Mouse (Mus musculus): ENCODE results near the gene Gm5269. TPM values are rescaled to one million over a fixed set of nuclear protein-coding genes. Genes with fewer than 3 reads are reported as not detected.

Gene Gm5269
- not detected in 2 replicates for polyA plus RNA-seq (2015; fragmentation: Nextera tagmentation; extraction: Ambion mirVana)

DNA sequence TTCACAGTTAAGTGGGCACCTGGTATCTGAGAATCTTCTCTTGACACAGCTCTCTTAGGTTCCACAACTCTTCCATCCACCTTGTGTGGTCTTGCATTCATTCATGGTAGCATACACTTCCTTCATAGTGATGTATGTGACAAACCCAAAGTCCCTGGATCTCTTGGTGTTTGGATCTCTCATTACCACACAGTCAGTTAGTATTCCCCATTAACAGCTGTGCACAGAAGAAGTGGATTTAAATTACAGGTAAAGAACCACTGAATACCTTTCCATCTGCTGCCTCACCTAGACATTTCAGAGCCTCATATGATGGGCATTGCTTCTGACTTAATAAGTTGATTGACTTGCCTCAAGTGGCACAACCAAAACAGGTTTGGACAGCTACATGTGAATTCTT is at the start of gene Gm5269:
Gene Gm5269 (minus strand): TSS at position 101 of the 400 bp plus-strand sequence.
- no peak within 1 kb of the TSS for H3K4me2 ChIP-seq (ENCODE audit: low read depth, low read length)
- no peaks in the 10 kb centered on the region for H3K4me1 ChIP-seq (ENCODE audit: control insufficient read depth, insufficient read depth, low read length)
- no peak within 1 kb of the TSS for H3K4me3 ChIP-seq (ENCODE audit: low read length)
- no peaks in the 10 kb centered on the region for H3K27me3 ChIP-seq (replicated peaks; ENCODE audit: control insufficient read depth, insufficient read depth, low read length)
- no peaks in the 10 kb centered on the region for H3K9me3 ChIP-seq (ENCODE audit: control insufficient read depth, low read length)
- no peak for ATAC-seq
- H3K27ac ChIP-seq (ENCODE audit: low read length) = no peak within 1 kb of the TSS
- no peaks in the 10 kb centered on the region for H3K36me3 ChIP-seq (ENCODE audit: control insufficient read depth, insufficient read depth, low read length)
- H3K9ac ChIP-seq (ENCODE audit: low read depth, low read length) = no peak within 1 kb of the TSS

DNA sequence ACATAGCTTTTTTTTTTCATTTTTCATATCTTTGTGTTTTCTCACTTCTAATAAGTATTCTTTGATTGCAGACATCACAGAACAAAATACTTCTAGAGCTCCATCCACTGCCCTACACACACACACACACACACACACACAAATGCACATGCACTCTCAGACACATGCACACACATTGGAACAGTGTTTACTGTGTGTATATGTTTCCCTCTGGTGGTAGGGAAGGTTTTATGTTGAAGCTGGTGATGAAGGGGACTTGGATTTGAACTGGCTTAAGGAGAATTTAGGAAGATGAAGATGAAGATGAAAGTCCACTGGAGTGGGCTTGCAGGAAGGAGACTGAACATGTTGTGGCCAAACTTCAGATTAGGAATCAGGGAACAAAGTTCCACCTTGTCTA is 41.1 kb upstream of the Gm5269 start:
- no peak for ATAC-seq
- Histone ChIP-seq H3K27me3 (replicated peaks; ENCODE audit: control insufficient read depth, insufficient read depth, low read length) (no peaks in the 10 kb centered on the region), H3K36me3 (ENCODE audit: control insufficient read depth, insufficient read depth, low read length) (no peaks in the 10 kb centered on the region)

DNA sequence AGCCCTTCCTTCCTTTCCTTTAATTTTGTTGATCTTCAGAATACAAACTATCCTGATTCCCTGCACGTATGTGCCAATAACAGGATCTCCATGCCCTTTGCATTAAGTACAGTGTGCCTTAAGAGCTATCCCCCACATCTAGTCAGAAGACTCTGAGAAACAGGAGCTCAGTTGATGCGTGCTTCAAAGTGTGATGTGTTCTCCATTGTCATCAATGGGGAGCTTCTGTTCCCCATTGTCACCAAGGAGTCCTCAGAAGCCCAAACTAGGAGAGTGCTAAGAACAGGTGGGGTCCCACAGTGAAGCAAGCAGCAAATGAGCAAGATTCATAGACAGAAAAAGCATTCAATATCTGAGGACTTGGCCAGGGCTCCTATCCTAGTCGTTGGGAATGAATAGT is 36.8 kb upstream of the Gm5269 start:
- Histone ChIP-seq H3K27ac (ENCODE audit: low read length) (no peak overlapping the region), H3K9ac (ENCODE audit: low read depth, low read length) (no peak overlapping the region)

More for the DNA sequence above, 41.1 kb upstream of the Gm5269 start:
- no peak overlapping the region for H3K4me3 ChIP-seq (ENCODE audit: low read length)
- H3K4me1 ChIP-seq (ENCODE audit: control insufficient read depth, insufficient read depth, low read length) = peaks cover 3% of the 10 kb centered on the region
- H3K27ac ChIP-seq (ENCODE audit: low read length) = no peak overlapping the region
- no peak overlapping the region for H3K4me2 ChIP-seq (ENCODE audit: low read depth, low read length)
- H3K9ac ChIP-seq (ENCODE audit: low read depth, low read length) = no peak overlapping the region
- no peaks in the 10 kb centered on the region for H3K9me3 ChIP-seq (ENCODE audit: control insufficient read depth, low read length)

DNA sequence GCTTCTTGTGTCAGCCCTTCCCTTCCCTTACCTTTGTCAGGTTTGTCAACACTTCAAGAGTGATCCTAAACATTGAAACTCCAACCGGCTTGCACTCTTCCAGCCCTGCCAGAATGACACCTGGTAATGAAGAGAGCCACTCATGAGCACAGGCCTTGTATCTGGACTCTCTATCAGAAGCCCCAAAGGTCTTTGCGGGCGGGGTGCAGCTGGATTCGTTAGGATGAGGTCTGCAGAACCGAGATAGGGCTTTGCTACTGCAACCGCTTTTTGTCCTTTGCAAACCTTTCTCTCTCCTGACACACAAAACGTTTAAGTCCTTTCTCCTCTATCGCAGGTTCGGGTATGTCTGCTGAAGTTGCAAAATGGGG is 36.3 kb upstream of the Gm5269 start, which contains the start of gene Slc40a1:
Gene Slc40a1 (minus strand): TSS at position 131 of the 371 bp plus-strand sequence.
- H3K27me3 ChIP-seq (replicated peaks; ENCODE audit: control insufficient read depth, insufficient read depth, low read length) = no peaks in the 10 kb centered on the region
- H3K4me2 ChIP-seq (ENCODE audit: low read depth, low read length) = peak within 1 kb of the TSS; percentile 96
- H3K9ac ChIP-seq (ENCODE audit: low read depth, low read length) = peak within 1 kb of the TSS; percentile 63
- H3K4me3 ChIP-seq (ENCODE audit: low read length) = peak within 1 kb of the TSS; percentile 62
- H3K4me1 ChIP-seq (ENCODE audit: control insufficient read depth, insufficient read depth, low read length) = peaks cover 8% of the 10 kb centered on the region
- H3K27ac ChIP-seq (ENCODE audit: low read length) = peak within 1 kb of the TSS; percentile 85
- peak; percentile 41 for ATAC-seq
- H3K9me3 ChIP-seq (ENCODE audit: control insufficient read depth, low read length) = no peaks in the 10 kb centered on the region
- H3K36me3 ChIP-seq (ENCODE audit: control insufficient read depth, insufficient read depth, low read length) = no peaks in the 10 kb centered on the region
- WGBS = 31% methylated on average over 9 of the region's 9 CpGs

More for the DNA sequence above, 36.8 kb upstream of the Gm5269 start:
- Histone ChIP-seq H3K4me1 (ENCODE audit: control insufficient read depth, insufficient read depth, low read length) (peaks cover 8% of the 10 kb centered on the region), H3K9me3 (ENCODE audit: control insufficient read depth, low read length) (no peaks in the 10 kb centered on the region), H3K36me3 (ENCODE audit: control insufficient read depth, insufficient read depth, low read length) (no peaks in the 10 kb centered on the region), H3K4me3 (ENCODE audit: low read length) (no peak overlapping the region), H3K27me3 (replicated peaks; ENCODE audit: control insufficient read depth, insufficient read depth, low read length) (no peaks in the 10 kb centered on the region), H3K4me2 (ENCODE audit: low read depth, low read length) (no peak overlapping the region)
- ATAC-seq = no peak
- whole genome bisulfite sequencing = 58% methylated on average over 3 of the region's 3 CpGs

DNA sequence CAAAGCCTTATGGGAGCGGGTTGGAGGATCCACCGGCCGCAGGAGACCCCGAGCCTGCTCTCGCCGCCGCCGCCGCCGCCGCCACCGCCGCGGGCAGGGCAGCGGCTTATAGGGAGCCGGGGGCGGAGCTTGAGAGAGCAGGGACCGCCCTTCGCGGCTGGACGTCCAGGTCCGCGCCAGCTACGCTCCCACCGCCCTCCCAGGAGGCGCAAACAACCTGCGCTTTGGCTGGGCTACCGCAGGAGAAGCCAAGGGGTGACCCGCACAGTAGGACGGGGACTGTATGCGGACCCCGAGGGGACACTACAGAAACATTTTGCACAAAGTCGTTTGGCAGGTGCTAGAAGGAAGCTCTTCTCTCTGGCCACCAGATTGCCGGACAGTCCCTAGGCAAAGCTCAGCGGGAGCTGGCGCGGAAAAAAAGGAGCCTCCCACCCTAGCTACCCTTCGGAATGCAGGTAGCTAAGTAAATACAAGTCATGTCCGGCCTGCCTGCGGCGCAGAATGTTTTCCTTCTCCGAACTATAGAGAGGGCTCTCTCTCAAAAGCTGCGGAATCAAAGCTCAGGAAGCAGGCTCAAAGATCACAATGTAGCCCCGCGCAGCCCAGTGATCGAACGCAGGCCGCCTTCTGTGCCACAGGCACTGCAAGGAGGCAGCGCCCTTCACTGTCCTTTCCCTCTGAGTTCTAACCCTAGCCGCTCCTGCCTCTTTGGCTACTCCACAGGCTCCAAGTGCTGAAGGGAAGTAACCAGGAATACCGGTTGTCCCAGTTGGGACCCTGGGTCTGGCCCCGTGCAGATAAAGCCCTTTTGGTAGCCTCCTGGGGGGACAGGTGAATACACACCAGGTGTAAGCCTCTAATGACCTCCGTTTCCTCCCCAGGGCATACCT is 35.7 kb upstream of the Gm5269 start:
- ATAC-seq = peak; percentile 94
- H3K27me3 ChIP-seq (replicated peaks; ENCODE audit: control insufficient read depth, insufficient read depth, low read length) = no peaks in the 10 kb centered on the region
- peak overlapping the region; percentile 96 for H3K4me2 ChIP-seq (ENCODE audit: low read depth, low read length)
- peaks cover 12% of the 10 kb centered on the region for H3K4me1 ChIP-seq (ENCODE audit: control insufficient read depth, insufficient read depth, low read length)
- peak overlapping the region; percentile 62 for H3K4me3 ChIP-seq (ENCODE audit: low read length)
- H3K9ac ChIP-seq (ENCODE audit: low read depth, low read length) = peak overlapping the region; percentile 63
- no peaks in the 10 kb centered on the region for H3K36me3 ChIP-seq (ENCODE audit: control insufficient read depth, insufficient read depth, low read length)
- WGBS = under 1% methylated on average over 53 of the region's 53 CpGs
- H3K9me3 ChIP-seq (ENCODE audit: control insufficient read depth, low read length) = no peaks in the 10 kb centered on the region
- H3K27ac ChIP-seq (ENCODE audit: low read length) = peak overlapping the region; percentile 85

DNA sequence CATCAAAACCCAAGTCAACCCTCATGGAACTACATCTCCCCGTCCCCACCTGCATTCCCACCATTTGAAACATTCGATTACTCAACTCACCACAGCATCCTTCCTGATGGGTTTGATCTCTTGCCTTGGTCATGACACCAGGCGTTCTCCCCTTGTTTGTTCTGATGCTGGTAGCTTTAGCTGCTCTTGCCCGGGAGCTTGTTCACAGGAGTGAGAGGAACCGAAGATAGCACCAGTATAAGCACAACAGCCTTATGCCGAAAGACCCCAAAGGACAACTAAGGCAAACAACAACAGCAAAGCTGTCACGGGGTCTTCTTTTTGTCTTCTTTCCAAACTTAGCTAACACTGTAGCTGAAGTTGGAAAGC is 35.0 kb upstream of the Gm5269 start:
- Histone ChIP-seq H3K4me1 (ENCODE audit: control insufficient read depth, insufficient read depth, low read length) (peaks cover 13% of the 10 kb centered on the region), H3K4me3 (ENCODE audit: low read length) (peak overlapping the region; percentile 62), H3K9ac (ENCODE audit: low read depth, low read length) (peak overlapping the region; percentile 63), H3K36me3 (ENCODE audit: control insufficient read depth, insufficient read depth, low read length) (no peaks in the 10 kb centered on the region), H3K27ac (ENCODE audit: low read length) (peak overlapping the region; percentile 25; the same call in 1 of the 2 replicates), H3K9me3 (ENCODE audit: control insufficient read depth, low read length) (no peaks in the 10 kb centered on the region), H3K4me2 (ENCODE audit: low read depth, low read length) (peak overlapping the region; percentile 96), H3K27me3 (replicated peaks; ENCODE audit: control insufficient read depth, insufficient read depth, low read length) (no peaks in the 10 kb centered on the region)
- WGBS = 5% methylated on average over 7 of the region's 7 CpGs
- peak; percentile 21 for ATAC-seq

DNA sequence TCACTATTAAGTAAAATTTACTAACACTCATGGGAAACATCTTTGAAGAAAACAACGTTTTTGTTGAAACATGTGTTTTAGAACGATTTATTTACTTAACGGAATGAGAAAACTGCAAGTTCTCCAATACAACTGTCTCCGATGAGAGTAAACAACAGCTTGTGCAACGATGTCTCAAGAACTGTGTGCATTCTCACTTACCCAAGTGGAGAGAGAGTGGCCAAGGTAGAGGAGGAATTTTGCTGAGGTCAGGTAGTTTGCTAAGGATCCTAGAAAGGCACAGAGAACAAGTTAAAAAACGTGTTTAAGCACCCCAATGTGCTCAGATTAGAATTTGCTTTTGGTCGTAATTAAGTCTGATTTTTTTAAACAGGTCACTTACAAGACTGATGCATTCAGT is 34.4 kb upstream of the Gm5269 start:
- H3K4me2 ChIP-seq (ENCODE audit: low read depth, low read length) = peak overlapping the region; percentile 96
- no peak overlapping the region for H3K9ac ChIP-seq (ENCODE audit: low read depth, low read length)
- ATAC-seq = no peak
- H3K27me3 ChIP-seq (replicated peaks; ENCODE audit: control insufficient read depth, insufficient read depth, low read length) = no peaks in the 10 kb centered on the region
- no peak overlapping the region for H3K27ac ChIP-seq (ENCODE audit: low read length)
- 36% methylated on average over 7 of the region's 7 CpGs for WGBS
- H3K9me3 ChIP-seq (ENCODE audit: control insufficient read depth, low read length) = no peaks in the 10 kb centered on the region
- peak overlapping the region; percentile 62 for H3K4me3 ChIP-seq (ENCODE audit: low read length)
- H3K4me1 ChIP-seq (ENCODE audit: control insufficient read depth, insufficient read depth, low read length) = peaks cover 13% of the 10 kb centered on the region
- H3K36me3 ChIP-seq (ENCODE audit: control insufficient read depth, insufficient read depth, low read length) = 0 out of 2 replicates have a peak, but pooled peaks cover 3% of the 10 kb centered on the region

DNA sequence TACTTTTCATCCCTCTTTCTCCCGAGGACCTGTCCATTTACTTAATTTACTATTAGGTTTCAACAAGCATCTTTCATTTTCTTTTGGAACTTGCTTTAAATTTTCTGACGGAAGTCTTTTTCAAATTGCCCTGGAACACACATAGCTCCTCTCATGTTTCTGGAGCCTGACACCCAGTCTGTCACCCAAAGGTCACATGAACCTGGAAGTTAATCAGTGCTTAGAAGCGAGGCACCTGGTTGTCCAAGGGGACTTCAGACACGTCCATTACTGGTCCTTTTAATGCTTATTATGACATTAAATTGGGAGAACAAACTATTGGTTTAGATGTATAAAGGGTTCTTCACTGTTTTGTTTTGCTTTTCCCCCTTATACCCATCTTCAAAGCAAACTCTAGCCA is 33.2 kb upstream of the Gm5269 start:
- H3K27me3 ChIP-seq (replicated peaks; ENCODE audit: control insufficient read depth, insufficient read depth, low read length) = no peaks in the 10 kb centered on the region
- no peak for ATAC-seq
- H3K9me3 ChIP-seq (ENCODE audit: control insufficient read depth, low read length) = no peaks in the 10 kb centered on the region
- no peak overlapping the region for H3K27ac ChIP-seq (ENCODE audit: low read length)
- H3K4me3 ChIP-seq (ENCODE audit: low read length) = peak overlapping the region; percentile 30
- H3K9ac ChIP-seq (ENCODE audit: low read depth, low read length) = no peak overlapping the region
- peak overlapping the region; percentile 96 for H3K4me2 ChIP-seq (ENCODE audit: low read depth, low read length)
- peaks cover 13% of the 10 kb centered on the region for H3K4me1 ChIP-seq (ENCODE audit: control insufficient read depth, insufficient read depth, low read length)
- WGBS = 53% methylated on average over 4 of the region's 4 CpGs
- 0 out of 2 replicates have a peak, but pooled peaks cover 3% of the 10 kb centered on the region for H3K36me3 ChIP-seq (ENCODE audit: control insufficient read depth, insufficient read depth, low read length)

DNA sequence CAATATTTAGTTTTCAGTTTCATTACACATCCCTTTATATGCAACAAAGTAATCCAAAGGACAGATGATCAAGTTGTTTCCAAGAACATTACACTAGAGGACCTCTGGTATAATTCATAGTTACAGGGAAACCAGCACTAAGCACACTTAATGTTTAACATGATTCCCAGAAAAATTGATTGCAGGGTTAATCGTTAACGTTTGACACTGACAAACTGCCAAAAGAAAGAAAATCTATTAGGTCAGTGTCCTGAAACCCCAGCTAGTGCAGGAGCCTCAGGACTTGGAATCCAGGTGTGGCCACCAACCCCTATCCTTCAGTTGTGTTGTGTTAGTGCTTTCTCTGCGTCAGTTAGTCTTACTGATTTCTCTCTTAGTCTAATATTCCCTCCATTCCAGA is 30.6 kb upstream of the Gm5269 start:
- H3K4me1 ChIP-seq (ENCODE audit: control insufficient read depth, insufficient read depth, low read length) = peaks cover 7% of the 10 kb centered on the region
- no peak overlapping the region for H3K4me3 ChIP-seq (ENCODE audit: low read length)
- WGBS = 57% methylated on average over 3 of the region's 3 CpGs
- ATAC-seq = peak; percentile 63
- H3K9me3 ChIP-seq (ENCODE audit: control insufficient read depth, low read length) = no peaks in the 10 kb centered on the region
- peak overlapping the region; percentile 86 for H3K27ac ChIP-seq (ENCODE audit: low read length)
- no peaks in the 10 kb centered on the region for H3K27me3 ChIP-seq (replicated peaks; ENCODE audit: control insufficient read depth, insufficient read depth, low read length)
- no peak overlapping the region for H3K4me2 ChIP-seq (ENCODE audit: low read depth, low read length)
- H3K36me3 ChIP-seq (ENCODE audit: control insufficient read depth, insufficient read depth, low read length) = 0 out of 2 replicates have a peak, but pooled peaks cover 3% of the 10 kb centered on the region
- no peak overlapping the region for H3K9ac ChIP-seq (ENCODE audit: low read depth, low read length)
